Mouse (Mus musculus): ENCODE results near the gene Doc2g.
A peak's percentile ranks its signal among the peaks of the same experiment; 100 is the strongest.
"Not testable (repeated sequence)": the region's sequence is repeated elsewhere in the genome, so short reads cannot be mapped to it uniquely, and the experiment has no call there.

The Doc2g gene

DNA sequence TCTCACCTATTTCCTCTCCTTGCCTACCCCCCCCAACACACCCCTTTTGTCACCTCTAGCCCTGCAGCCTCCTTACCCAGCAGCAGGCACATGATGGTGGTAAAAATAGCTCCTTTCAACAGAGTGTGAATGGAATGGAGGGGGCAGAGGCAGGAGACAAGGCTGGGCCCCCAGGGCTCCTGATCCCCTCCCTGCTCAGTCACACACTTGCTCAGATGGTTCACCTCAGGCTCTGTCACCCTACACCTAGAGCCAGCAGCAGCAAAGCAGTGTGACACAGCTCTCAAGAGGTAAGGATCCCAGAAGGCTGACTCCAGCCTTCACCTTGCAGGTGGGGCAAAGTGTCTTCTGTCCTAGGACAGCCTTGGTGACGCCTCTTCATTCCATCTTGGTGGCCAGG, at the start of gene Doc2g:
Gene Doc2g (plus strand): TSS at position 202 of the 400 bp plus-strand sequence.
- no peak for DNase-seq

DNA sequence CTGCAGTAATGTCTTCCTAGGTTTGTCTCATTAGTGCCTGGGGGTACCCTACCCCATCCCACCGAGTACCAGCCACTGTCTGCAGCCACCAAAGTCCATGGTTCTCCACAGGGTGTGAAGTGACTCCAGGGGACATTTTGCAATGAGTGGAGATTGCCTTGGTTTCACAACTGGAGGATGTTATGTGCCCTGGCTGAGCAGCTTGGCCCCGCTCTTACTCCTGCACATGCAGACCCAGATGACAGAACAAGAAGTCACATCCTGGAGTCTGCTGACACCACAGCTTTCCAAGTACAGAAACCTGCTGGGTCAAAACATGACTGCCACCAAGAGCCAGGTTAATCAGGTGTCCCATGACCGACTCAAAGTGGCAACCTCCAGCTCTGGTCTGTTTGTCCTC, 48.1 kb upstream of the Doc2g start:
- no peak for DNase-seq

DNA sequence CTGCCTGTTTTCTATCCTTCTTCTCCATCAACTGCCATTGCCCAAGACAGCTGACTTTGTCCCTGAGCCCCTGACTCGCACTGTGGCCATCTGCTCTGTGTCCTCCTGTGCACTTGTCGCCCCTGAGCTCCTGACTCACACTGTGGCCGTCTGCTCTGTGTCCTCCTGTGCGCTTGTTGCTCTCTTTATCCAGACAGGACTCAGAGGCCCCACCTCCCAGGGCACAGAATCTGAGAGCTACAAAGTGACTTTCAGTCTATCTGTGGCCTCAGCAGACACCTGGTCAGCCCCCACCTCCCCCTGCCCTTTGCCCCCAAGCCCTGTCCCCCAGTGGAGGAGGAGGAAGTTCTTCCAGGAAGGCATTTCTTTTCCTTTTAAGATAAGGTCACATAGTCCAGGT, 47.3 kb upstream of the Doc2g start:
- no peak for DNase-seq

DNA sequence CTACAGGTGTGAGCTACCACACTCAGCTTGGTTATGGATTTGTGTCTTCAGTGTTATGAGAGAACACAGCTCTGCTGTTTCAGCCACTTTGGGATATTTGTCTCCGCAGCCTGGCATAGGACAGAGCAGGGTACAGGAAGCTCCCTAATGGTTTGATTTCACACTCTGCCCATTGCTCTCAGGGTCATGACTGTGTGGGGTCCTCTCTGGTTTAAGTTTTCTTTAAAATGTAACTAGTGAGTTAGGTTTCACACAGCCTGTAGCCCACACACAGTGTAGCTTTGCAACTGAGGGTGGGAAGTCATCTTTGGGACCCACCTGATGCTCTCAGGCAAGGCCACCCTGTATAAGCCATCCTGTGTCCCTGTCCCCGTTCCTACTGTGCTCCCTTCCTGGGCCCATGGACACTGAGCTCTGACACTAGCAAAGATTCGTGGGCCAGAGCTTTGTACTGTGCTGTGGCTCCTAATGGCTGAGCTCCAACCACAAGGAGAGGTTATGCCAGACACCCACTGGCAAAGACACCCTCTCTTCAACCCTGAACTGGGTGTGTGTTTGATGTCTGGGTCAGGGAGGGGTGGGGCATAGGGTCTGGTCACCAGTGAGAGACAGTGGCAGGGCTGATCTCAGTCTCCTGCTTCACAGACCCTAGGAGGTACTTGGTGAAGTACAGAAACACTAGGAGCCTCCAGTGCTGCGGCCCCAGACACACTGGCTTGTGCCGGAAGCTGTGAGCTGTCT, 45.6 kb upstream of the Doc2g start:
- not testable (repeated sequence) for DNase-seq

DNA sequence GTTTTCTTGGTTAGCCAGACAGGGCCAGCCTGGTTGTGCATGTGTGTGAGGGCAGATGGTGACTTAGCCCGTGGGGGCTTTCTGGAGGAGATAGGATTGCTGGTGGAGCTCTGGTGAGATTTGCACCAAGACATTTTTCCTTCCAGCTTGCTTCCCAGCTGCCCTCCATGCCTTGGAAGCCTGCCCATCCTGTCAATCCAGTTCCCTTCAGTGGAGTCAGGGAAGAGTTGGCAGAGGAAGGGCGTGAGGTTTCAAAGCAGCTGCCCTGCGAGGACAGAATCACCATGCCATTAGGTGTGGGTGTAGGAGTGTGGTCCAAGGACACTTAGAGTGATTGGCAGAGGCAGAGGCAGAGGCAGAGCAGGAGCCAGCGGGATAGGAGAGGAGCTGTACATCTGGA, 44.6 kb upstream of the Doc2g start, which contains the start of gene Aldh3b3:
Gene Aldh3b3 (plus strand): TSS at position 176 of the 400 bp plus-strand sequence.
- no peak for DNase-seq

DNA sequence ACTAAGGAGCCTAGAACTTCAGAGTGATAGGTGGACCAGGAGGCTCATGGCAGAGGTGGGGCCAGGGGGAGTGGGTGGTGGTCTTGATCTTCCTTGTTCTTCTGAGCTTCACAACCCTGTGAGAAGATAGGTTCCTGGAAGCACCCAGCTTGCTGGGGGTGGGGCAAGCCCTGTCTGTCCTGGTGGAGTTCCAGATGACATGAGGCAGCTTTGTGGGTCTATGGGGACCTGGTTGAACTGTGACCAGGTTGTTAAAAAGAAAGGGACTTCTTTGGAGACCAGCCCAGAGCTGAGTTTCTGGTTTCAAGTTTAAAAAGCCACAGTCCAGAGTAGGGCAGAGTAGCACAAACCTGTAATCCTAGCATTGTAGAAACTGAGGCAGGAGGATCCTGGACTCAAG, 44.1 kb upstream of the Doc2g start:
- no peak for DNase-seq

DNA sequence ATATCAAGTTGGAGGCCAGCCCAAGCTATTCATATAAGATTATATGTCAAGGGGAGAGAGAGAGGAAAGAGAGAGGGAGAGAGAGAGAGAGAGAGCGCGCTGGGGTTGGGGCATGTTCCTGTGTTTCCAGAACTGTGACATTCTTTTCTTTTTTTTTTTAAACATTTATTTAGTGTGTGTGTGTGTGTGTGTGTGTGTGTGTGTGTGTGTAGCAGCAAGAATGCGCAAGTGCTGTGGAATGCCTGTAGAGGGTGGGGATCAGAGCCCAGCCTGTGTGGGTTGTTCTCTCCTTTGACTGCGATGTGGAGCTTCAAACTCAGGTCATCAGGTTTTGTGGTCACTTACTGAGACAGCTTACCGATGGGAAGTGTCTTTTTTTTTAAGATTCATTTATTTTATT, 42.9 kb upstream of the Doc2g start:
- DNase-seq = no peak

DNA sequence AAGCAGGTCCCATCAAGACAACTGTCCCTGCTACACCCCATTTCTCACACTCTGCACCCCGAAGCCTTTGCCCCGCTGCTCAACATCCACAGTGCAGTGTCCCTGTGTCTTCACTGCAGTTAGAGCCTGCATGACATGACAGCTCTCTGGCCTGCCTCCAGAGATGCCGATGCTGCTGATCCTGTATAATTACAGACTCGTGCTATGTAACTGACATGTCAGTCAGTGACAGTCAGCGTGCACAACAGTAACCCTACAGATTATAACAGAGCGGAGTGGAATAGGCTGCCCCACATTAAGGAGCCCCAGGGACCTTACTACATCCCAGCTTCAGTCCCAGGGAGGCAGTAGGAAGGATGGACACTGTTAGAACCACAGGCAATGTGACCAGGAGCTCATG, 41.3 kb upstream of the Doc2g start:
- DNase-seq = not testable (repeated sequence)

DNA sequence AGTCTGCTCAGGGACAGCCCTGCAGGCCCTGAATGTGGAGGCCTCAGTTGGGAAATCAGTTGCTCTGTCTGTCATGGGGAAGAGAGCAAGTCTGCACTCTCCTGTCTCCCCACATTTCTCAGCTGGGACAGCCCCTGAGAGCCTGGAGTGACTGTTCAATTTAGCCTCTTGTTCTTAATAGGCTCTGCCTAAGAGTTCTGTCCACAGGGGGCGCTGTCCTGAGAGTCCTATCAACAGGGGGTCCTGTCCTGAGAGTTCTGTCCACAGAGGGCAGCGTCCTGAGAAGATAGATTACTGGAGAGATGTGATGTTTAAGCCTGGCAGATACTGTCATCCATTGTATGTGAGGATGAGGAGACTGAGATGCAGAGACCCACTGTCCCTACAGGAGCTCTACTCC, 40.6 kb upstream of the Doc2g start:
- DNase-seq = no peak

DNA sequence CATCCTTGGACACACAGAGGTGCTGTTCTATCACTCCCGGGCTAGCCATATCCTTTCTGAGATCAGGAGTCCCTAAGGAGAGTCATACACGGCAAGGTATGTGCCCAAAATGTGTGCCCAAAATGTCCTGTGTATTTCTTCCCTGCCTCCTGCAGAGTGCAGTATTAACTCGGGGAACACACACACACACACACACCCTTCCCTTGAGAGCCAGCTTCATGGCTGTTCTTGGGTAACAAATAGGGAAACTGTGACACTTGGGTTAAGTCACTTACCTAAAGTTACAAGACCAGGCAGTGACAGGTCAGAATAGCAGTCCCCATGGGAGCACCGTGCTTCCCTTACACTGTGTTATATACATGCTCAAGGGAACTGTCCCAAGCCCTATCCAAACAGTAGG, 39.1 kb upstream of the Doc2g start:
- no peak for DNase-seq

DNA sequence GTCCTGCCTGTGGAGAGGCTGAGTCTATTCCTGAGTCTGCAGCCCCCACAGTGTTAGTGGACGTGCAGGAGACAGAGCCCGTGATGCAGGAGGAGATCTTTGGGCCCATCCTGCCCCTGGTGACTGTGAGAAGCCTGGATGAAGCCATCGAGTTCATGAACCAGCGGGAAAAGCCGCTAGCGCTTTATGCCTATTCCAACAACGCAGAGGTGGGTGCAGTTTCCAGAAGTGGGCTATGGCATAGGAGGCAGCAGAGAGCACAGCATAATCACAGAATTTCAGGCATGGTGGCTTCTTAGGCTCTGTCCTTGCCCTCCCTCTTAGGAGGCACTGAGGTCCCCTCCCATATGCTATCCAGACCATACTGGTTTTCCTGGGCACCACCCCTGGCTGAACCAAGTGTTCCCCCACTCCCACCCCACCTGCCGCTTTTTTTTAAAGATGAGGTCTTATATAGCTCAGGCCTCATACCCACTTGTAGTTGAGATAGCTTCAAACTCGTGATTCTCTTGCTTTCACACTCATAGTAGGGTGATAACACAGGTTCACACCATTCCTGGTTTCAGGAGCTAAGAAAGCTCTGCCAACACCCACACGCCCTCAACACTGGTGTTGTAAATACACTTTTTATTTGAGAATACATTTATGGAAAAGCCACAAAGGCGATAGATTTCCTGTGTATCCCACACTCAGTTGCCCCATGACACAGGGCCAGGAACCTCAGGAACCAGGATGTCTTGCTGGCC, 36.6 kb upstream of the Doc2g start:
- no peak for DNase-seq

DNA sequence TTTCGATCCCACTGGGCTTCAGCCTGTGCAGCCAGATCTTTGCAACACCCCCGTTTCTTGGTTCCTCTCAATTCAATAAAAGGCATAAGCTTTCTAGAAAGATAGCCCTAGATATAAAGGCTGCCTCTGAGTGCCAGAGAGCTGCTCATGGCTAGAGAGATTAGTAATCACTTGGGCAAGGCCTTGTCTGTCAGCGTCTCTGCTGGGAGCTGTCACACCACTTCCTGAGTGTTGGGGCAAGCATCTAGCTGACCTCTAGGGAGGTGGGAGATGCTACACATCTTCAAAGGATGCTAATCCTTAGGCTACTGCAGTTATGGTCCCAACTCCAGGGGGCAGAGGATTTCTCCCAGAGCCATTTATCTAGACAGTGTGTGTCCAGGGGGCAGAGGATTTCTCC, 35.9 kb upstream of the Doc2g start:
- no peak for DNase-seq

DNA sequence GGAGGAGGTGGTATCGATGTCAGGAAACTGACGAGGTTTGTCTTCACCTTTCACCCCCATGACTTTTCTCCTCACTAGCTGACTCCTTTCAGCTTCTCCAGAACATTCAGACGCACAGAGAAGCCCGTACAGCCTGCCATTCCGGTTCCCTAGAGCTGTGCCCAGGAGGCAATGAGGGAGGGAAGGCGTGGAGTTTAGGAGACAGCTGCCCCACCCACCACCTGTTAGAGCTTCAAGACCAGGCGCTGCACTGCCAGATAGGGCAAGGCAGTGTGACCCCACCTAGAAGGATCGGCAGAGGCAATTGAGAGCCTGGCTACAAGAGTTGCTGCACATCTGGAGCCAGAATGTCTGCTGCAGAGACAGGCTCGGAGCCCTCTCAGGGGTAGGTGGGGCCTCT, 30.9 kb upstream of the Doc2g start, which contains the start of gene Aldh3b2:
Gene Aldh3b2 (plus strand): TSS at position 100 of the 400 bp plus-strand sequence.
- no peak for DNase-seq

DNA sequence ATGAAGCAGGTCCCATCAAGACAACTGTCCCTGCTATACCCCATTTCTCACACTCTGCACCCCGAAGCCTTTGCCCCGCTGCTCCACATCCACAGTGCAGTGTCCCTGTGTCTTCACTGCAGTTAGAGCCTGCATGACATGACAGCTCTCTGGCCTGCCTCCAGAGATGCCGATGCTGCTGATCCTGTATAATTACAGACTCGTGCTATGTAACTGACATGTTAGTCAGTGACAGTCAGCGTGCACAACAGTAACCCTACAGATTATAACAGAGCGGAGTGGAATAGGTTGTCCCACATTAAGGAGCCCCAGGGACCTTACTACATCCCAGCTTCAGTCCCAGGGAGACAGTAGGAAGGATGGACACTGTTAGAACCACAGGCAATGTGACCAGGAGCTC, 28.5 kb upstream of the Doc2g start:
- DNase-seq = not testable (repeated sequence)

DNA sequence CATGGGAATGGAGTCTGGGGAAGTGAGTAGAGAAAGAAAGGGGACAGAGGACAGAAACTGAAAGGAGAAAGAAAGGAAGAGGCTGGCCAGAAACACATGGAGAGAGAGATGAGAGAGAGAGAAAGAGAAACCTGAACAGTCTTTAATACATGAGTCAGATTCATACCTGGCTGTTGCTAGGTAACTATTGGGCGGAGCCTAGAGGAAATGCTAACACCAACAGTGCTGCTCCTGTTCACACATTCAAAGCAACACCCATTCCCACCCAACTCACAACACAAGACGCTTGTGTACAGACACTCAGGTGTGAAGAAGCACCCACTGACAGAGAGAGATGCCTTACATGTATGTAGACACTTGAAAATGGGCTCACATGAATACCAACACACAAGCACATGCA, 27.2 kb upstream of the Doc2g start:
- DNase-seq = no peak

DNA sequence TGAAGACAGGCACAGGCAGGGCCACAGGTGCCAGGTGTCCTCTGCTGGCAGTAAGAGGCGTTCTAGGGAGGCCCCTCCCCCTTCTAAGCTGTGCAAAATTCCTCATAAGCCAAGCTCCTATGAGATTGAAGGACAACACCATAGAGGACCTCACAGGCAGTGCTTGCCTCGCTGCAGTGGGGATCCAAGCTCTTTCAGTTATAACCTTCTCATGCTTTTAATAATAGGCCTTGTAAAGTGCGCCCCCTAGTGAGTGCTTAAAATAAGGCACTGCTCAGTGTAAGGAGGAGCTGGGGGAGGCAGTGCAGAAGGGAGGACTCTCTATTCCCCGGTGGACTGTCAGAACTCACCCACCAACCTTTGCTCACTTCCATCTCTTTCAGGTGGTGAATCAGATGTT, 22.8 kb upstream of the Doc2g start:
- DNase-seq = peak; percentile 91

DNA sequence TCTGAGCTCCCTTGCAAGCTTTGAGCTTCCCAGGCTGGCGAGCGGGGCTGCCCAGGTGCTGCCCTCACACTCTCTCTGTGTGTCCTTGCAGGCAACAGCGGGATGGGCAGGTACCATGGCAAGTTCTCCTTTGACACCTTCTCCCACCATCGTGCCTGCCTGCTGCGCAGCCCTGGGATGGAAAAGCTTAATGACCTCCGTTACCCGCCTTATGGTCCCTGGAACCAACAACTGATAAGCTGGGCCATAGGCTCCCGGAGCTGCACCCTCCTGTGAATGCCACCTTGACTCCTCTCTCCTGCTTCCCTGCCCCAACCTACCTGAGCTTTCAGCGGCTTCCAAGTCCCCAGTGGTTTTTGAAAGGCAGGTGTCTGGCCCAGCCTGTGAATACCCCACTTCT, 22.2 kb upstream of the Doc2g start:
- no peak for DNase-seq

DNA sequence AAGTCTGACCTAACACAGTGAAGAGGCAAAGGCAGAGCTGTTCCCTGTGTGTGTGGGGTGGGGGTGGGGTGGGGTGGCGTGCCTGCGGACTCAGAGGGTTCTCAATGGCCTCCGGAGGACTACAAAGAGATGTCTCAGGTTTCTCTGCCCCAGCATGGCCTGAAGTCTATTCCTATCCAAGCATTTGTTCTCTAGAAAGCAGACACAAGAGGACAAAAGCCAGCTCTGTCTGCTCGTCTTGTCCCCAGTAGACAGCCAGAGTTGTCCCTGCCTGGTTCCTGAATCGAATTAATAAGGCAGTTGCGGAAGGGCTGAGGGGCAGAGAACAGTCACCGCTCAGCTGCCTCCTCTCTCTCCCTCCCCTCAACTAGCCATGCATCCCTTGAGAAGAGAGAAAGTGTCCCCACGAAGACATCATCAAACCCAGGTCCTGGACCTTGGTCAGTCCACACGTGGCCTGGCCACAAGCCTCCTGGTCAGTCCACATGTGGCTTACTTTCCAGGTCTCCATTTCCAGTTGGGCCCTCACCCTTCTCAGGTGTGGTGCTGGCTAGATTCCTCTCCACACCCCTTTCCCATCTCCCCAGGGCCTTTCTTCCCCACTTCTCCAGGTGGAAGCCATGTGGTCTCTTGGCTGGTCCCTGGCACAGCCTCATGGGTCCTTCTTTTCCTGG, 19.4 kb upstream of the Doc2g start:
- no peak for DNase-seq

DNA sequence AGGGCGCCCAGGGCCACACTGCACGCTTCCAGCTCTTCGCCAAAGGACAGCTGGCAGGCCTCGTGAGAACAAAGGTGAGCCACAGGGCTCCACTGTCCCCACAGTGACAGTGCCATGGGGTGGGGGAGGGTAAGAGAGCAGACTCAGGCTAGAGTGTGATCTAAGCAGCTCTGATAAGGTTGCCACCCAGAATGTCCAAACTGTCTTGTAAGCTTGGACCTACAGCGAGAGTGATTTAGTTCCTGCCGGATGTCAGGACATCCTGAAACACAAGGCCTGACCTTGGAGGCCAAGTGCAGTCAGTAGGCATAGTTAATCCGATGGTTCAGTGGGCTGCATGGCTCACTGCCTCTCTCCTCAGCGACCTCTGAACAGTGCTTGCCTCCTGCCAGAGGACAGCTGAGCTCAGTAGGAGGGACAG, 17.8 kb upstream of the Doc2g start:
- DNase-seq = no peak

DNA sequence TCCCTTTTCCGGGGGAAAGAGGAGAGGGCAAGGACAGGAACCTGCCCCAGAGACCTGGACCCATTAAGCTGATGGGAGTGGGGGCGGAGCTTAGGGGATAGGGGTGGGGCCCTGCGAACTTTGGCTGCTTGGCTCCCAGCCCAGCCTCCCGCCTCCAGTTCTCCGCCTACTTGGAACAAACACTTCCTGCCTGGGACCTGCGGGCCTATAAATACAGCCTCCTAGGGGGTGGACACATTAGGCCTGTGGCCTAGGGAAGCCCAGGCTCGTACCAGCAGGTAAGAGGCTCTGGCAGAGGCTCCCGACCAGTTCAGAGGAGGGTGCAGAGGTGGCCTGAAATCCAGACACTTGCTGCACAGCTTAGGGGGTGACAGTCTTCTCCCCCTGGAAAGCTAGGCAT, 16.8 kb upstream of the Doc2g start, which contains the start of gene Acy3:
Gene Acy3 (plus strand): TSS at position 237 of the 400 bp plus-strand sequence.
- no peak for DNase-seq

DNA sequence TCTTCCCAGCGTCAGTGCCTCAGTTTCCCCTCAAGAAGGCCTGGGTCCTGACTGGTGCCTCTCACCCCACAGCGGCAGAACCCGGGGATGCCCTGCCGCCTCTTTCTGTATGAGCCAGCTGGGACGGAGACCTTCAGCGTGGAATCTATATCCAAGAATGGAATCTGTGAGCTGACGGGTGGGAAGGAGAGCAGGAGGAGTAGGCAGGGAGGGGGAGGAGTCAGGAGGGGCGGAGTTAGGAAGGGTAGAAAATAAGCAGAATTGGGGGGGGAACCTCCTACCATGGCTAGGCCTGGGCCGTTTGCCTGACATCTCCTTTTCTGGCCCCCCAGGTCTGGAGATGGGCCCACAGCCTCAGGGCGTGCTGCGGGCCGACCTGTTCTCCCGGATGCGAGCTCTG, 15.0 kb upstream of the Doc2g start:
- no peak for DNase-seq

DNA sequence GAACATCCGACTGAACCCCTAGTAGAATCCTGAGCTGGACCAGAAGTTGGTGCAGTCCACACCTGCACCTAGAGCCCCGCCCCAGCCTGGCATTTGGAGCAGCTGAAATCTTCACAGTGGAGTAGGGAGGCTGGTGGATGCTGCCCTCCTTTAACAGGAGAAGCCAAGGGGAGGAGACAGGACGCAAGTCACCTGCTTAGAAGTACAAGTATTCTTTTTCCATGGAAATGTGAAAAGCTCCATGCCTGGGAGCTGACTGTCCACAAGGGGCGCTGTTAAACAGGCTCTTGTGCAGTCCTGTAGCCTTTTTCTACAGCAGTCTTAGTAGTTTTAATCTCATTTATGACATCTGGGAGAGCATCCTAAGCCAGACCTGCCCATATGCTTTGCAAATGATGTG, 14.4 kb upstream of the Doc2g start:
- no peak for DNase-seq

DNA sequence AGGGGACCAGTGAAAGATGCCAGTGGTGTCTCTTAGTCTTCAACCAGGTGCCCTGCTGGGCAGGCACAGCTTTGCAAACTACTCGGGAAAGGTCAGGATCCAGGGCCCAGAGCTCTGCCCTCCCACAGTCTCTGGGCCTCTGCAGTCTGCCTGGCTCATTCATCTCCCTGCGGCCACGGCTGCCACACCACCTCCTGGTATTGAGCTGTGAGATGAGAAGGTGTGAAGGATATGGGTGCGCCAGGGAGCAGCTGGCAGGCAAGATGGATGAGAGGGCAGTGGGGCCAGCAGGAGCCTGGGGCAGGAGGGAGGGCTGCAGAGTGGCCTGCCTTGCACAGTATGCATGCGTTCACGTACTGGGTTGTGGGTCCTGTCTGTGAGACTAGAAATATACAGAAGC, 12.3 kb upstream of the Doc2g start:
- no peak for DNase-seq

DNA sequence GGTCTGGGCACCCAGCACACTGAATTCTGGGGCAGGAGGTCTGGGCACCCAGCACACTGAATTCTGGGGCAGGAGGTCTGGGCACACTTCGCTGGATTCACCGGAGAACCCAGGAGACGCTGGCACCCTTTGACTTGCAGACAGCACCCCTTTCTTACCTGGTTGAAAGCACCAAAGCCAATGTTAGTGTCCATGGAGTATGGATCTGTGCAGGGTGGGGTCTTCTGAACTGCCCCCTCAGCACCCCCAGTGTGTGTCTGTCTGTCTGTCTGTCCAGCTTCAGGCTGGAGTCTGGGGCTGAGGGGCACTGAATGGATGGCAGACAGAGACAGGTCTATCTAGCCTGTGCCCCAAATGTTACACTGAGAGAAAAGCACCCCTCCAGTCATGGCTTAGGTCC, 11.6 kb upstream of the Doc2g start:
- DNase-seq = no peak
